Mouse (Mus musculus): Measurements from ENCODE around the gene Paip2b. TPM values are rescaled to one million over a fixed set of nuclear protein-coding genes. Genes with fewer than 3 reads are reported as not detected.
A peak's percentile ranks its signal among the peaks of the same experiment; 100 is the strongest.

Gene Paip2b
- polyA plus RNA-seq, 1 experiment = not detected

GRCm38 (mm10) chr6:83788554-83788953 is 43.0 kb downstream of the Paip2b start:
- Histone ChIP-seq H3K4me3 (ENCODE audit: insufficient read depth, low read depth, low read length) (no peak overlapping the region), H3K4me1 (ENCODE audit: control insufficient read depth, insufficient read depth, low read length) (no peaks in the 10 kb centered on the region), H3K27ac (ENCODE audit: insufficient read depth, low read depth, low read length) (no peak overlapping the region)
- 55% methylated on average over 7 of the region's 7 CpGs for WGBS
- no peak for TF ChIP-seq POLR2A (IDR thresholded peaks at IDR 0.05; ENCODE audit: insufficient read depth, low read depth, low read length)
- TF ChIP-seq CTCF (IDR thresholded peaks at IDR 0.05; ENCODE audit: insufficient read depth, low read depth, low read length) = no peak

DNA sequence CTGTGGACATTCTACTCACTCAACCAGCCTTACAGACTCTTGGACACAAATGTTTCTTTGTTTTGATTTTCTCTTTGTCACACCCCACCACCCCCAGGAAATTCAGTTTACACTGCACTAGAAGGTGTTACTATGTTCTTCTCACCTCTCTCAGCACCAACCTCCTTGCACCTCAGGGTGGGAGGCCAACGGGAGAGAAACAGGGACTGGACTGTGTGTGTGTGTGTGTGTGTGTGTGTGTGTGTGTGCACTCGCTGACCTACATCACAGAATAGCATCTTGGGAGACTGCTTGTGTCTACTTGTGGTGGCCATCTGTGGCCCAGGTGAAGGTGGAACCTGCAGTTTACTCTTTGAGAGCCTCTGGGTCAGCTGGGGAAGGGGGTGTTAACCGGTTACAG is 45.1 kb downstream of the Paip2b start:
- TF ChIP-seq CTCF (IDR thresholded peaks at IDR 0.05; ENCODE audit: insufficient read depth, low read depth, low read length) (no peak), POLR2A (IDR thresholded peaks at IDR 0.05; ENCODE audit: insufficient read depth, low read depth, low read length) (no peak)
- WGBS = 82% methylated on average over 3 of the region's 3 CpGs
- Histone ChIP-seq H3K4me3 (ENCODE audit: insufficient read depth, low read depth, low read length) (no peak overlapping the region), H3K4me1 (ENCODE audit: control insufficient read depth, insufficient read depth, low read length) (no peaks in the 10 kb centered on the region), H3K27ac (ENCODE audit: insufficient read depth, low read depth, low read length) (no peak overlapping the region)

- TF ChIP-seq POLR2A (IDR thresholded peaks at IDR 0.05; ENCODE audit: insufficient read depth, low read depth, low read length) = no peak
- TF ChIP-seq CTCF (IDR thresholded peaks at IDR 0.05; ENCODE audit: insufficient read depth, low read depth, low read length) = peak; percentile 52; the same call in 1 of the 2 replicates
- Histone ChIP-seq H3K27ac (ENCODE audit: insufficient read depth, low read depth, low read length) (no peak overlapping the region), H3K4me1 (ENCODE audit: control insufficient read depth, insufficient read depth, low read length) (peaks cover 10% of the 10 kb centered on the region), H3K4me3 (ENCODE audit: insufficient read depth, low read depth, low read length) (no peak overlapping the region)
- WGBS = 6% methylated on average over 5 of the region's 5 CpGs
Observed at GRCm38 (mm10) chr6:83779026-83779425, 52.5 kb downstream of the Paip2b start.

- H3K27ac ChIP-seq (ENCODE audit: insufficient read depth, low read depth, low read length) = no peak overlapping the region
- H3K4me3 ChIP-seq (ENCODE audit: insufficient read depth, low read depth, low read length) = no peak overlapping the region
- TF ChIP-seq POLR2A (IDR thresholded peaks at IDR 0.05; ENCODE audit: insufficient read depth, low read depth, low read length) = no peak
- no peak for TF ChIP-seq CTCF (IDR thresholded peaks at IDR 0.05; ENCODE audit: insufficient read depth, low read depth, low read length)
- H3K4me1 ChIP-seq (ENCODE audit: control insufficient read depth, insufficient read depth, low read length) = peaks cover 16% of the 10 kb centered on the region
- WGBS = 84% methylated on average over 7 of the region's 7 CpGs
Observed at GRCm38 (mm10) chr6:83778306-83778705, 53.2 kb downstream of the Paip2b start.

- peak within 1 kb of the TSS; percentile 87 for H3K4me3 ChIP-seq (ENCODE audit: insufficient read depth, low read depth, low read length)
- TF ChIP-seq CTCF (IDR thresholded peaks at IDR 0.05; ENCODE audit: insufficient read depth, low read depth, low read length) = peak; percentile 62
- TF ChIP-seq POLR2A (IDR thresholded peaks at IDR 0.05; ENCODE audit: insufficient read depth, low read depth, low read length) = peak; percentile 88
- H3K4me1 ChIP-seq (ENCODE audit: control insufficient read depth, insufficient read depth, low read length) = peaks cover 18% of the 10 kb centered on the region
- under 1% methylated on average over 45 of the region's 45 CpGs for WGBS
- peak within 1 kb of the TSS; percentile 79 for H3K27ac ChIP-seq (ENCODE audit: insufficient read depth, low read depth, low read length)
Observed at GRCm38 (mm10) chr6:83775638-83776293, 55.8 kb downstream of the Paip2b start, which contains the start of gene Tex261. Gene Tex261, minus strand, starts transcription at chr6:83775813.

DNA sequence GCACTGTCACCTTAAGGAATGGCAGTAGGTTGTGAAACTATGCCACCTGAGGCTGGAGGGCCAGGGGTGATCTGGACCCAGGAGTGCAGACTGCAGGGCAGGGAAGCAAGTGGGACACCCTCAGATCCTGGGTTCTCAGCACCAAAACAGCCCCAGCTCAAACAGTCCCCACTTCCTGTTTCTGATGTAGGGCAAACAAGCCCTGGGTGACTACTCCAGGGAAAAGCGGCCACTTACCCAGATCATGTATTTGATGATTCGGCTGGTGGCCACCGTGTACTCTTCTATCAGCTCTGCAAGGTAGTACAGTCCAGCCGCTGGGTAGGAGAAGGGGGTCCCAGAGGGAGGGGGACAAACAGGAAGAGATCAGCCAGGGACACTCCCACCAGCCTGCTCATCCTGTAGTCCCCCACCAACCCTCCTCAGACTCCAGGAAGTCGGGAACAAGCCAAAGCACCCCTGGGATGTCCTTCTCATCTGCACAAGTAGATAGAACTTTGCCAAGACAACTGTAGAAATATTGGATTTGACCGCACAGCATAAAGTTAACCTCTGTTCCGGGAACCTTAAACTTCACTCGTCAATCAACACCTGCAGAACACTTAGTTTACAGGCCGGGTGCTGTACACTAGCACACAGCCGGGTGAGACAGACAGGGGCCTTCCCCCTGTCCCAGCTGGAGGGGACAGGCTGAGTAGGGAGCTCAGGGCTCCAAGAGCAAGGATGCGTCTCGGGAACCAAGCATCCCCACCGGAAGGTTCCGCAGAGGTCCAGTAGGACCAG is 56.6 kb downstream of the Paip2b start:
- Histone ChIP-seq H3K27ac (ENCODE audit: insufficient read depth, low read depth, low read length) (no peak overlapping the region), H3K4me3 (ENCODE audit: insufficient read depth, low read depth, low read length) (peak overlapping the region; percentile 87), H3K4me1 (ENCODE audit: control insufficient read depth, insufficient read depth, low read length) (peaks cover 18% of the 10 kb centered on the region)
- 1% methylated on average over 14 of the region's 14 CpGs for WGBS
- no peak for TF ChIP-seq POLR2A (IDR thresholded peaks at IDR 0.05; ENCODE audit: insufficient read depth, low read depth, low read length)
- TF ChIP-seq CTCF (IDR thresholded peaks at IDR 0.05; ENCODE audit: insufficient read depth, low read depth, low read length) = no peak

DNA sequence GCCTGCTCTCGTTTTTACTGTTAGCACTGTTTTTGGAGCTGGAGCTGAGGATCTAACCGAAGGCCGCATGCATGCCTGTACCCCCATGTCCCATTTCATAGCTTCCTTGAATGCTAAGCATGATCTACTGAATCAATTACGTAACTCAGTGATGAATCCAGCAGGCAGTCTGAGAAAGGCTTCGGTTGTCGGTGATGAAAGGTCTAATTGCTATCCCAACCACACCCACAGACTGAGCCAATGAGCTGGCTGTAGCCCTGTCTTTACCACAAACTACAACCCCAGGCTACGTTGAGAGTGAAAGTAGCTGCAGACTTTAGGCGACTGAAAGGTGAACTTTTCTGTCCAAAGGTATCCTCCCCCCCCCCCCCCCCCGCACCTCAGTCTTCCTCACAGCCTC is 57.4 kb downstream of the Paip2b start:
- 43% methylated on average over 9 of the region's 9 CpGs for WGBS
- no peak overlapping the region for H3K4me3 ChIP-seq (ENCODE audit: insufficient read depth, low read depth, low read length)

GRCm38 (mm10) chr6:83768485-83768884 is 63.1 kb downstream of the Paip2b start:
- 85% methylated on average over 5 of the region's 5 CpGs for WGBS
- Histone ChIP-seq H3K4me1 (ENCODE audit: control insufficient read depth, insufficient read depth, low read length) (peaks cover 4% of the 10 kb centered on the region), H3K27ac (ENCODE audit: insufficient read depth, low read depth, low read length) (no peak overlapping the region), H3K4me3 (ENCODE audit: insufficient read depth, low read depth, low read length) (no peak overlapping the region)
- TF ChIP-seq POLR2A (IDR thresholded peaks at IDR 0.05; ENCODE audit: insufficient read depth, low read depth, low read length) (no peak), CTCF (IDR thresholded peaks at IDR 0.05; ENCODE audit: insufficient read depth, low read depth, low read length) (no peak)

More for the DNA sequence above, 57.4 kb downstream of the Paip2b start:
- TF ChIP-seq POLR2A (IDR thresholded peaks at IDR 0.05; ENCODE audit: insufficient read depth, low read depth, low read length) (no peak), CTCF (IDR thresholded peaks at IDR 0.05; ENCODE audit: insufficient read depth, low read depth, low read length) (no peak)
- Histone ChIP-seq H3K4me1 (ENCODE audit: control insufficient read depth, insufficient read depth, low read length) (peaks cover 18% of the 10 kb centered on the region), H3K27ac (ENCODE audit: insufficient read depth, low read depth, low read length) (no peak overlapping the region)

GRCm38 (mm10) chr6:83766982-83767381 is 64.6 kb downstream of the Paip2b start:
- TF ChIP-seq POLR2A (IDR thresholded peaks at IDR 0.05; ENCODE audit: insufficient read depth, low read depth, low read length) (no peak), CTCF (IDR thresholded peaks at IDR 0.05; ENCODE audit: insufficient read depth, low read depth, low read length) (no peak)
- Histone ChIP-seq H3K4me3 (ENCODE audit: insufficient read depth, low read depth, low read length) (no peak overlapping the region), H3K27ac (ENCODE audit: insufficient read depth, low read depth, low read length) (no peak overlapping the region), H3K4me1 (ENCODE audit: control insufficient read depth, insufficient read depth, low read length) (peaks cover 6% of the 10 kb centered on the region; the same call in 1 of the 2 replicates)
- 95% methylated on average over 3 of the region's 3 CpGs for WGBS
